Mouse (Mus musculus): Measurements from ENCODE around the gene Hsd11b2.
A peak's percentile ranks its signal among the peaks of the same experiment; 100 is the strongest.

Gene Hsd11b2

DNA sequence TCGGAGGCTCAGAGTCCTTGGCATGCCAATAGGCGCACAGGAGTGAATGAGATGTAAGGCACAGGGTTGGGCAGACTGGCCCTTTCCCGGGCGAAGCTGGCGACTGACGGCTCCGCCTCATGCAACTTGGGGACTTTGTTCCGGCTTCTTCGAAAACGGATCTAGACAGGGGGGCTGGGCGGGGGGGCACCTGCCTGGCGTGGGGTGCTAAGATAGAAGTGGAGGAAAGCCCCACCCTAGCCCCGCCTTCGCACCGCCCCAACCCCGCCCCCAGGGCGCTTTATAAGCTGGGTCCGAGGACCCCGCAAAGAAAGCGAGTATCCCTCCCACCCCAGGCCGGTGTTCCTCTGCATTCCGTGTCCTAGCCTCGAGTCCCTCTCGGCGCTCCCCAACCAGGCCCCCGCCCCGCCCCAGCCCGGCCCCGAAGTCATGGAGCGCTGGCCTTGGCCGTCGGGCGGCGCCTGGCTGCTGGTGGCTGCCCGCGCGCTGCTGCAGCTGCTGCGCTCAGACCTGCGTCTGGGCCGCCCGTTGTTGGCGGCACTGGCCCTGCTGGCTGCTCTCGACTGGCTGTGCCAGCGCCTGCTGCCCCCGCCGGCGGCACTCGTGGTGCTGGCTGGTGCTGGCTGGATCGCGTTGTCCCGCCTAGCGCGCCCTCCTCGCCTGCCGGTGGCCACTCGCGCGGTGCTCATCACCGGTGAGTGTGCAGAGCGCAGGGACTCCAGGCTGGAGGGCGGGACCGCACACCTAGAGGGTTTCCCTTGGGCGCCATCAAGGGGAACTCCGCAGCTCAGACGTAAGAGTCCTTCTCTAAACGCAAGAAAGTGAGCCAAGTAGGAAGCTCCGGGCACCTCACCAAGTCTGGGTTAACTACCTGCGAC lies at the start of gene Hsd11b2:
Gene Hsd11b2, plus strand, starts transcription at position 320 of the 878 bp plus-strand sequence.
- no peak for DNase-seq (ENCODE audit: low read depth, low spot score)

DNA sequence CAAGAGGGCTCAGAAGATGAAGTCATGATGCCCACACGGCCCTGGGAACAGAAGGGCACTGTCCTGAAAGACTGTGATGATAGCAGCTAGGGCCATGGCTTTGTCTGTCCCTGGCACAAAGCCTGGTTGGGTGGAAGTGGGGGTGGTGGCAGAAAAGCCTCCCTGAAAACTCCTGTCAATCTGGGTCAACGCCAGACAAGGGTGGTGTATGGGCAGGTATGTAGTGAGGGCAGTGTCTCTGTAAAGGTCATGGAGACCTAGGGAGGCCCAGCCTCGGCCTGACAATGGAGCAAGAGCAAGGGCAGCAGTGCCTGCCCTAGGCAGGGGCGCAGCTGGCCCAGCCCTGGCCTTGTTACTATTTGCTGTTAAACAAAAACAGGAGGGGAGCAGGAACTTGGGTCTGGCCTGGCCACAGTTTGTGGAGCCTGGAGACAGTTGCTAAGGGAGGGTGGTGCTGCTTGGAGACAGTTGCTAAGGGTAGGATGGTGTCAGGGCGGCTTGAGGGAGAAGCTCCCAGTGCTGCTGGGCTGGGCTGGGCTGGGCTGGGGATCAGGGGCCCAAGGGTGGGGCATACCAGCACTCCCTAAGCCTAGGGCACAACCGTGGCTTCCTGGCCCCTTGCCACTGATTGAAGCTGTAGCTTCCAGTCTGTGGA lies 49.4 kb upstream of the Hsd11b2 start:
- peak; percentile 75 for DNase-seq (ENCODE audit: low read depth, low spot score)

DNA sequence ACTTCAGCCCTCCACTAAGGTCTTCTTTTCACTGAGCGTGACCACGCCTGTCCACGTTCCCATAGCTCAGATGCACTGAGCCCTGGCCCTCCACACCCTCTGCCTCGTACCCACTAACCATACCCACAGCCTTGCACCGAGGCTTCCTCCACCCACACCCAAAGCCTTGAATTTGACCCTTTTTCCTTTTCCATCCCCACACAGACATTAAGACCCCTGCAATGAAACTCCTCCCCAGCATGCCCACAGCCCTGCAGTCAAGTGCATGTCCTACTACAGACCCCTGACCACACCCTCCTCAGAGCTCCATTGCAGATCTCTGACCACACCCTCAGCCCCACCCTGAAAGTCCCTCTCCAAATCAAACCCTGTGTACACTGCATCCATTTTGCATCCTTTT lies 48.7 kb upstream of the Hsd11b2 start:
- DNase-seq (ENCODE audit: low read depth, low spot score), result no peak

DNA sequence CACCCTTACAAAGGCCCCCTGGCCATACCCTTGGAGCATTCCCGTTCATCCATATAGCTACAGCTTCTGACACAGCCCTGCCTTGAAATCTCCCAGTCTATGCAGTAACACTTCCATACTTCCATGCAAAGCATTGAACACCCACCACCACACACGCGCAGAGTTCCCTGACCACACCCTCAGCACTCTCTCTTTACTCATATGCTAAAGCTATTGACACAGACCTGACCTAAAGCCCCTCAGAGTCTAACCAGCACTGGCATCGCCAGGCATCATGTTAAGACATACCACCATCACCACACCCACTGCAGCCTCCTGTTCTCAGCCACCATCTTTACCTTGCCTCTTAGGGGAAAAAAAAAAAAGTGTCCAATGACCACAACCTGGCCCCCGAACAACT lies 48.3 kb upstream of the Hsd11b2 start:
- DNase-seq (ENCODE audit: low read depth, low spot score), result no peak

DNA sequence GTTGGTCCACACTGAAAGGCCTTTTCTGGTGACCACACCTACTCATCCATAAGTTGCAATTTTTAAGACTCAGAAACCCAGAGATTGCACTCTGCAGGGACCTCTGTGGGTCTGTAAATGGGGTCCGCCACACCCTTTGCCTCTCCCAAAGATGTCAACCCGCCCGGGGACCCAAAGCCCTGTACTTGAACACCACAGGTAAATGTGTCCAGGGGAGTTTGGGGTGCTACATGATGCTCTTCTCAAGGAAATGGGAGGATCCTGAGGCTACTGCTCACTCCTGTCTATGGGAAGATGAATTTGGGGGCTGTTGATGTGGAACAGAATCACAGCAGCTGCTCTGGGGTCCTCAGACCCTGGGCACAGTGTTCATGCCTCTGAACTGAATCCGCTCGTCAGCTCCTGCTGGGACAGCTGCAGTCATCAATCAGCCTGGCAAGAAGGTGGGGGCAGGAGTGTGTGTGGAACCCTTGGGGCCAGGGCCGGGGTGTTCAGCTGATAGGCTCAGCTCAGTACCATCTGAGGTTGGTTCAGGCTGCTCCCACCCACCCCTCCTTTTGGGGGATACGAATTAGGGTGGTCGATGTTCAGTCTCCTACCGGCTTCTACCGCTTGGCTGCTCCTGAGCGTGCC lies 47.8 kb upstream of the Hsd11b2 start:
- DNase-seq (ENCODE audit: low read depth, low spot score), result no peak

DNA sequence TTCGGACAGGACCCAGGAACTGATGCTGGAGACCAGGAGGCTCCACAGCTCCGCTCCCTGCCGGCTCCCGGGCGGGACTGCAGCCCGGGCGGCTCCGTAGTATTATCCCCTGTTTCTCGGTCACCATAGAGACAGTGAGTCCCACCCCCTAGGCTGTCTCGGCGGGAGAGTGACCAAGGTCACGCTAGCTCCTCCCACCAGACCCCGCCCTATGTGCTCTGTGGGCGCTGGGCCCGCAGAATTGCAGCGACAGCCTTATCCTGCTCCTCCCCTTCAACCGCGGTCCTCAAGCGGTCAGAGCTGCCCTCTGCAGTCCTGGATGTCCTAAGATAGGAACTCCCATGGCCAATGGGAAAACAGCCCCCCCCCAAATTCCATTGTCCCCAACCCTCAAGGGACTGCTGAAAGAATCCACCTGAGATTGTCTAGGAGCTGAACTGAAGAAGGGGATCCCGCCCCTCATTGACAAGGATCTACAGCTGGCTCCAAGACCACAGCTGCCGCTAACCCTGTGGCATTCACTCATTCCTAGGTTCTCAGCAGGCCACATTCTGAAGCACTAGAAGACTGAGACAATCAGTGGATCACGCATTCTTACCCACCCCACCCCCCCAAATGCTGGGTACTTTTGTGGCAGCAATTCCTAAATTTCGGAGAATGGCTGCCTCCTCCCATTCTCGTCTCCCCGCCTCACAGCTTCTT lies 47.1 kb upstream of the Hsd11b2 start, which contains the start of gene Tppp3:
Gene Tppp3, minus strand, starts transcription at position 213 of the 702 bp plus-strand sequence.
- peak; percentile 98 for DNase-seq (ENCODE audit: low read depth, low spot score)

DNA sequence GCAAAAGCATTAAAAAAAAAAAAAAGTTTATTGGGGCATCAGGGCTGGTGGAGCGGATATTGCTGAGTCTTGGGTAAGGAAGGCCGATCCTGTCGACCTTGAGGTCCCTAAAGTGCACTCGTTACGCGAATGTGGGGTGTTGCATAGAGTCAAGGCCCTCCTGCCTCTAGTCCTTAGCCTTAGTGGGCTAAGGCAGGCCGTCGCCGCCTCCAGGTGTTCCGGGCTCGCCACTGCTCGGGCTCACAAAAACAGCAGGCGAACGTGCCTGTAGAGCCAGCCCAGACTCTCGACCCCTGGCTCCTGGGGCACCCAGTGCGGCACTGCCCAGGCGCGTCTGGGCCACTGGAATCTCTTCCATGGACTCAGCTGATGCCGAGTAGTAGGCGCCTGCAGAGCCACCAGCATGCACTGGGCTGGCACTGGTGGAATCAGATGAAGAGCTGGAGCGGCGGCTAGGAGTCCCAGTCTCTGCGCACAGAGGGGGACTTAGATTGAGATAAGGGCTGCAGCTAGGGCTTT lies 46.1 kb upstream of the Hsd11b2 start:
- no peak for DNase-seq (ENCODE audit: low read depth, low spot score)

DNA sequence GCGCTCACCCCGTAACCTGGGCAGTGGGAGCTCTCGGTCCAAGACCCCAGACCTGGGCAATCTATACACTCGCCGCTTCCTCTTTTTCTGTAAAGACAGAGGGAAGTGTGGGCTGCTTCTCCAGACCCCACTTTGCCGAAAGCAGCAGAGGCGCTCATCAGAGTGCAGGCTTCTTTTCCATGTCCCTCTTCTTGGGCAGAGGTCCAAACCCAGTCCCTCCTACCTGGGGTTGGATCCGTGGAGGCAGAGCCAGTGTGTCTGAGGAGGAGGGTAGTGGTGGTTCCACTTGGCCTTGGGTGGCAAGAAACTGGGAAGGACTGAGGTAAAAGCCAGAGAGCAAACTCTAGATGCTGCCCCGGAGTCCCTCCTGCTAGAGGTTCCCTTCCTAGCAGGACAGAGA lies 45.6 kb upstream of the Hsd11b2 start:
- DNase-seq (ENCODE audit: low read depth, low spot score), result no peak

DNA sequence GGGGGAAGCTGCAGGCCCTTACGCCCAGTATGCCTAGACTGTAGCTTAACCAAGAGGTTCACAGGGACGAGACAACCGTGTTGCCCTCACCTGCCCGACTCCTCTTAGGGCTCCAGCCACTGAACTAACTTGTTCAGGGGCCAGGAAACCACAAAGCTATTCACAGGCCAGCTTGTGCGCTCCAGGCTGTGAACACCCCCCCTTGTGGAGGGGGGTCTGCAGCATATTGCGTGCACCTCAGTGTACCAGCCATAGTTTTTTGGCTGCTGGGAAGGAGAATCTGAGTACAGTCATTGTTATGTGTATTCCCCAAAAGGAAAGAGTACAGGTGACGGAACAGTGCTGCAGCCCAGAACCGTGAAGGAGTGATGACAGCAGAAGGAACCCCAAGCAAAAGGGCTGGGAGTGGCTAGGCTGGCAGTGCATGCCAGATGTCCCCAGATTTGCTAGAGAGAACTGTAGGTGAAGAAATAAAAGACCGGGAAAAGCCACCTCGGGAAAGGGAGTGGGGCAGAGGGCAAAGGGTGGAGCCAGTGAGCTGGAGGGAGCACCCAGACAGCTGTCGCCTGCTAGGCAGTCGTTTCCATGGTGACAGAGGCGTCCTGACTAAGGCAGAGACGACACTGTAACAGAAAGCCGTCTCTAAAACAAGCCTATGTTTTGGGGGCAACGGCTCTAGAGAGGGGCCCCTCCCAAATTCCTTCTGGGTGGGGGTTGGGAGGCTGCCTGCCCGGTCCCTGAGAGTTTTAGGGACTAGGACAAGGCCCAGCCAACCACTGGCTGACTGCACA lies 44.5 kb upstream of the Hsd11b2 start:
- peak; percentile 79 for DNase-seq (ENCODE audit: low read depth, low spot score)

DNA sequence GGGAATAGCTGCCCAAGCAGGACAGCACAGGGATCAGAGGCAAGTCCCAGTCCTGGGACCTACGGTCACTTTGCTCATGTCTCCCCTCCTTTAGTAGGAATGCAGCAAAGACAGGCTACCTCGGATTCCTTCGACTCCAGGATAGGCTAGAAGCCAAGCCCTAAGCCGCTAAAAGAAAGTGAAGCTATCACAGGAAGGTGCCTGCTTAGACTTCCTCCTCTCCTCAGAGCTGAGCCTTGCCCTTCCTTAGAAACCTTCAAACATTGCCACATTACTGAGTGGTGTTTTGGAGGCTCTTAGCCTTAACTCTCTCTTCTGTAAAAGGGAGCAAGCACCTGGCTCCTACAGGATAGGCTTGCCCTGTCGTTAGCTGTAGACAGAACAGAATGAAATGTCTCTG lies 43.9 kb upstream of the Hsd11b2 start:
- no peak for DNase-seq (ENCODE audit: low read depth, low spot score)

DNA sequence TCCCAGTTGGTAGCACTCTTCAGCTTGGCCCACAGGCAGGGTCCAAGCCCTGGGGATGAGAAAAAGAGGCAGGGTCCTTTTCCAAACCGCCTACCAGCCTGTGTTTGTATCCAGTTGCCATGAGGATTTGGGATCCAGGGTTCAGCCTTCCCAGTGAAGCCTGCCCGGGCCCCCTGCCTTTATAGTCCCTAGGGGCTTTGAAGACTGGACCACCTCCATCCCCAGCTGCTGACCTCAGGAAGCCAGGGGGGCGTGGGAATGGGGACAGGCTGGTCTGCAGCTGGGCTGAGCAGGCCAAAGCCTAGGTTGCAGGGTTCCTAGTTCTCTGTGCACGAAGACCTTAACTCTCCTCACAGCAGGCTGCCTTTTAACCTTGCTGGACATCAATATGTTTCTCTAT lies 43.3 kb upstream of the Hsd11b2 start:
- no peak for DNase-seq (ENCODE audit: low read depth, low spot score)

DNA sequence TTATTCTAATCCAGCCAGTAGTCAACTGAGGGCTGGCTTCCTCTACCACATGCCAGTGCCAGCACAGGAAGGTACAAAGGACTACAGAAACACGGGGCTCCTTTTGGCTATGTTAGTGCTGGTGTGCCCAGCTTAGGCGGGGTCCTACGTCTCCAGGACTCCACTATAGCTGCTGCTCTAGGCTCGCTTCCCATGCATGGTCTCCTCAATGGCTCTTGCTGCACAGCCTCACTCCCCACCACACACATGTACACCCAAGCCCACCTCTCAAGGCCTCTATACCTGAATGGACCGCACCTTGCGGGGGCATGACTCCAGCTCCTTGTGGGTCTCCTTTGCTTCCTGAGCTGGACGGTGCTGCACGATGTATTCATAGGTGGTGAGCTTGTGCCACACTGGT lies 42.8 kb upstream of the Hsd11b2 start:
- no peak for DNase-seq (ENCODE audit: low read depth, low spot score)

DNA sequence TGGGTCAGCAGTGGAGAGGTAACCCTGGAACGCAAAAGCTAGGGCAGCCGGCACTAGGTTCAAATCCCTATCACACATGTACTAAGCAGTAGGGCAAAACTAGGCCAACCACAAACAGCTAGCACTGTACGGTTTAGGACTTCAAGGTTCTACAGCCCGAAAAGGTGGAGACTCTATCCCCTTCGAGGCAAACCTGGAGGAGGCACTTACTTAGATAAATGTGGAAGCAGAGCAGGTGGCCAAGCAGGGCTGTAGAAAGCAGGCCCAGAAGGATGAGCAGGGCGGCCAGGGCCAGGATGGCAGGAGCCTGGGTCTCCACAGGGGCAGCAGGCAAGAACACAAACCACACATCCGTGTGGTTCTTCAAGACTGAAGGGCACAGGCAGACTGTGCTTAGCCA lies 42.4 kb upstream of the Hsd11b2 start:
- no peak for DNase-seq (ENCODE audit: low read depth, low spot score)

DNA sequence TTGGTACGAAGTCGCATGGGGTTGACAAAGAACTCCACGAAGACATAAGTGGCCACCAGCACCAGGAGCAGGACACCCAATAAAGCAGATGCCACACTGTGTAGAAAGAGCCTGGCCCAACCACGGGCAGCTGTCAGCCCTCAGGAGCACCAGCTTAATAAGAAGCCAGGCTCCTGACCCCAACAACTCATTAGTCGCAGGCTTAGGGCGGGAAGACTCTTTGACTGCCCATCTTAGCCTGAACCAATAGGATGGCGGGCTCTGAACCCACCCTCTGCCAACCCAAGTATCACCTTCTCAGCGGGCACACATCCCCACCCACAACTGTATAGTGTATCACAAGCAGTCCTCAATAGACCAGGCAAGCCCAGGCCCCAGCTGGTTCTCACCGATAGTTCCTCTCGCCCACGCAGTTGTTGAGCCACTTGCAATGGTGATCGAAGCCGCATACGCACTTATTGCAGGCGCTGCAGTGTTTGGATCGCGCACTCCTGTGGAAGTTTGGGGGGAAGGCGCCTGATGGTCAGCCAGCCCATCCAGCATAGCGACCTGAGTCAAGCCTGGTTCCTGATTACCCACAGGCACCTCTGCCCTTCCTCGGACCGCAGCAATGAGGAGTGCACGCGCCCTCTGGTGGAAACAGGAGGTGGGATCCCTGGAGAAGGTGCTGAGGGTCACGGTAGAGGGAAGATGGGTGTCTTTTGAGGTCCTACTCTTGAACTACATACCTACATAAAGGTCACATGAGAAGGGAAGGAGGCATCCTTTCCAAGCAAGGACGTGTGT lies 41.7 kb upstream of the Hsd11b2 start:
- DNase-seq (ENCODE audit: low read depth, low spot score), result peak; percentile 83

DNA sequence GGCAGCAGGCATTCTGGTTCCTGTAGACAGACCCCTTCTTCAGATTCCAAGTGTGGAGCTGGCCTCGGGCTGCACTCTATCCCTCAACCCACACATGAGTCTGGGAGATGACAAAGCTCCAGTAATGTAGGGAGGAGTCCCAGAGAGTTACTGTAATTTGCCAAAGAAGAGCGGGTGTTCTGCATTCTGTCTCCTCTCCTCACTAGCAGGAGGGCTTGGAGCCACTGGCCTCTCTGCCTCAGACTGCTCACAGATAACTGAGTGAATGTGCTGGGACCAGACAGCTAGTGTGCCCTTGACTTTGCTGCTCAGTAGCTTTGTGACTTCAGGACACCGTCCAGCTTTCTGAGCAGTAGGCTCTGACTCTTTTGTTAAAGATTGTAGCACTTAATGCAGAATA lies 40.8 kb upstream of the Hsd11b2 start:
- no peak for DNase-seq (ENCODE audit: low read depth, low spot score)

DNA sequence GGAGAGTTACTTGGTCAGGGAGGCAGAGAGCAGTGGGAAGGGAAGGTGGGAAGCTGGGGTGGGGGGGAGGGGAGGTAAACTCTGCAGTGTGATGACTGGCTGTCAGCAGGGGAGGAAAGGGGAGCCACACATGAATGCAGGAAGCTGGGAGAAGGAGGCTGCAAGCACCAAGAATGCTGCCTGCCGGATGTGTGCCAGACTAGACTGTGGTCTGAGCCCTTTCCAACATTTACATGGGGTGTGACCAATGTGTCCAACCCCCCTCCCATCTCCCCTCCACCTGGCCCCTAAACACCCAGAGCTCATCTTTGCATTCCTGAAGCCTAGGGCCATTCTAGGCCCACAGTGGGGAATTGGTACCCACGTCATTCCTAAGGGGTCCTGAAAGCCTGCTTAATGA lies 37.5 kb upstream of the Hsd11b2 start:
- DNase-seq (ENCODE audit: low read depth, low spot score), result peak; percentile 93

DNA sequence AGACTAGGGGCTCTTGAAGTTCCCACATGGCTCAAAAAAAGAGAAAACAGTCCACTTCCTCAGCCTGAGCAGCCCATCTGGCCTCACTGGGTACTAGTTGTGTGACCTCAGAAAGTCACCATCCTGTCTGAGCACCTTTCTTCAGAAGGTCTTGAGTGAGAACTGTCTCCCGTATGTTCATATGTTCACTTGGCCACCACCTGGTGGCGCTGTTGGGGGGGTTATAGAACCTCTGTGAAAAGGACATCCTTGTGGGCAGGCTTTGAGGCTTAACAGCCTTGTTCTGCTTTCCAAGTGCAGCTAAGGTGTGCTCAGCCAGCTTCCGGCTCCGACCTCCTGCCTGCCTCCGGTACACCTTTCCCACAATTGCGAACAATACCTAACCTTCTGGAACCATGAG lies 37.1 kb upstream of the Hsd11b2 start:
- DNase-seq (ENCODE audit: low read depth, low spot score), result peak; percentile 94

DNA sequence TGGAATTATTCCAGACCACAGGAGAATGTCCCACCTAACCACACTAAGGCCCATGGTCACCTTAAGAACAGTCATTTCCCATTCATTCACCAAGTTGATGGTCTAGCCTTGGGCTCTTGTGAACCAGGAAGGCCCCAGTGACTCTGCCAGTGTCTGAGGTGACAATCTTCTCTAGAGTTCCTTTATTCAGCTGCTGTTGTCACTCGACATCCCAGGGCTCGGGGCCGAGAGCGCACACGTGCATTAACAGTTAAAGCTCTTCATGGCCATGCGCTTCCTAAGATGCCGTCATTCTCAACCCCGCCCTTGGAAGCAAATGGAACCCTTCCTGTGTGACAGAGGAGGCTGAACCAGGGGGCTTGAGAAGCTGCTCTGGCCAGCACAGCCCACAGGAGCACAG lies 36.4 kb upstream of the Hsd11b2 start:
- DNase-seq (ENCODE audit: low read depth, low spot score), result no peak

DNA sequence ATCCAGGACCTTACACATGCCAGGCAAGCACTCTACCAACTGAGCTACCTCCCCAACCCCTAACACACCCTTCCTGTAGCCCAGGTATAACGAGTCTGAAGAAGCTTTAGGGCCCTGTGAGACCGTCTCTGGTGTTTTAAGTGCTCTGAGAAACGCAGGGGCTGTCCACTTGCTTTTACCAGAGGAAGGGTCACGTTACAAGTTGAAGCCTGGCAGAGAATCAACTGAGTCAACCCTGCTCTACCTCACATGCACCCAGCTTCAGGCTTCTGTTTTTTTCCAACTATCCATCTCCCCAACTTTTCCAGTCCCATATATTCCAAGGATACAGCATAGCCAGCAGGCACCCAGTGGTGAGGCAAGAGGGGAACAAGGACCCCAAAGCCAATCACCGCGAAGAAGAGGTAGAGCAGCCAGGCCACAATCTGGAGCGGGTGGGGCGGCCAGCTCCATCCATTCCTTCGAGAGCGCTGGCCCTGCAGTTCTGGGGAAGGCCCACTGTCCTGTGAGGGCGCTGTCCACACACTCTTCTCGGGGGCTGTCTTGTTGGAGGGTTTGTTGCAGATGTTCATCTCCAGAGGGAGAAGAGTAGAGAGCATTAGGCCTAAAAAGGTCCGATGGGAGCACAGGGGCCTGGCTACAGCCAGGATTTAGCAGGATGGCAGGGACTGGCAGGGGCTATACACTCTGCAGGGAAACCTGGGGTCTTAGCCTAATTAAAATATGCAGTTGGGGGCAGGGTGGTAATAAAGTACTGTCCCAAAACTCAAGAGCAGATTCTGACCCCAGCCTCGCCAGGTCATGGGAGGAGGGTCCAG lies 35.1 kb upstream of the Hsd11b2 start:
- DNase-seq (ENCODE audit: low read depth, low spot score), result peak; percentile 64

Measured in ES-CJ7 (cell line).